Mouse (Mus musculus): Measurements from ENCODE around the gene Myo1c. TPM values are rescaled to one million over a fixed set of nuclear protein-coding genes. Genes with fewer than 3 reads are reported as not detected.

Gene Myo1c
- polyA plus RNA-seq, 1 experiment from 2014 or later, result 5.7 TPM

GRCm38 (mm10) chr11:75621426-75621825 lies 28.9 kb upstream of the Myo1c start:
- ATAC-seq, result no peak
- no peaks in the 10 kb centered on the region for H3K27me3 ChIP-seq (replicated peaks; ENCODE audit: control insufficient read depth, insufficient read depth, low read length)
- WGBS, result 86% methylated on average over 2 of the region's 2 CpGs
- peaks cover 73% of the 10 kb centered on the region for H3K36me3 ChIP-seq (ENCODE audit: control insufficient read depth, insufficient read depth, low read length)
- no peak for DNase-seq (ENCODE audit: low spot score)
- H3K9me3 ChIP-seq (replicated peaks; ENCODE audit: control insufficient read depth, low read length), result no peaks in the 10 kb centered on the region
- H3K4me3 ChIP-seq (ENCODE audit: low read depth, low read length), result no peak overlapping the region
- H3K4me1 ChIP-seq (ENCODE audit: control insufficient read depth, insufficient read depth, low read length), result no peaks in the 10 kb centered on the region
- no peak overlapping the region for H3K4me2 ChIP-seq (ENCODE audit: low read length)
- no peak overlapping the region for H3K9ac ChIP-seq (ENCODE audit: low read length)
- no peak overlapping the region for H3K27ac ChIP-seq (ENCODE audit: low read depth, low read length)

DNA sequence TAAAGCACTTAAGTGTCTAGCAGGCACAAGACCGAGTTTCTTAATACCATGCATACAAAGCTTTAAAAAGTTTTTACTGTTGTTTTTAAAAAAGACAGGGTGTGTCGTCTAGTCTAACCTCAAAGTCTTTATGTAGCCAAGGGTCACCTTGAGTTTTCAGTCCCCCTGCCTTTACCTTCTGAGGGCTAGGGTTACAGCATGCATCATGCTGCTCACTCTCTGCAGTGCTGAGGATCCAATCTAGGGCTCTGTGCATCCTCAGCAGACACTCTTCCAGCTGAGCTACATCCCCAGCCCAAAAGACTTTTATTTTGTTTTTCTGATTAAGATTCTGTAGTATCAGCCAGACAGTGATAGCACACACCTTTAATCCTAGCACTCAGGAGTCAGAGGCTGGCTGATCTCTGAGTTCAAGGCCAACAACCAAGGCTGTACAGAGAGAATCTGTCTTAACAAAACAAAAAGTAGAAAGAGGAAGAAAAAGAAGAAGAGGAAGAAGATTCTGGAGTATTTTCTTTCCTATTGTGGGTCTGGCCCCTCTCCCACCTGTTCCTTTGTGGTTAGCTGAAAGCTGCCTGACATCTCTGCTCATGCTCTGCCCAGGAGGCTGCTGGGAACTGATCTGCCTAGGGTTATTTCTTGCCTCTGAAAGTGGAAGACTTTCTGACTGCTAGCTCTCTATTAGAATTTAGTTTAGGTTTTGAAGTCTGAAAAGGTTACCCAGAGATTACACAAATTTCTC lies 27.5 kb upstream of the Myo1c start:
- Histone ChIP-seq H3K36me3 (ENCODE audit: control insufficient read depth, insufficient read depth, low read length) (peaks cover 79% of the 10 kb centered on the region), H3K9me3 (replicated peaks; ENCODE audit: control insufficient read depth, low read length) (no peaks in the 10 kb centered on the region)
- WGBS, result 89% methylated on average over 2 of the region's 2 CpGs

GRCm38 (mm10) chr11:75624102-75624554 lies 26.2 kb upstream of the Myo1c start:
- Histone ChIP-seq H3K9ac (ENCODE audit: low read length) (no peak overlapping the region), H3K27ac (ENCODE audit: low read depth, low read length) (no peak overlapping the region), H3K9me3 (replicated peaks; ENCODE audit: control insufficient read depth, low read length) (no peaks in the 10 kb centered on the region), H3K4me2 (ENCODE audit: low read length) (no peak overlapping the region), H3K4me1 (ENCODE audit: control insufficient read depth, insufficient read depth, low read length) (no peaks in the 10 kb centered on the region), H3K27me3 (replicated peaks; ENCODE audit: control insufficient read depth, insufficient read depth, low read length) (no peaks in the 10 kb centered on the region), H3K4me3 (ENCODE audit: low read depth, low read length) (no peak overlapping the region), H3K36me3 (ENCODE audit: control insufficient read depth, insufficient read depth, low read length) (peaks cover 75% of the 10 kb centered on the region)
- ATAC-seq, result no peak
- 78% methylated on average over 2 of the region's 2 CpGs for WGBS
- DNase-seq (ENCODE audit: low spot score), result peak; percentile 8

More for the DNA sequence above, 27.5 kb upstream of the Myo1c start:
- DNase-seq (ENCODE audit: low spot score) (no peak), ATAC-seq (no peak)
- Histone ChIP-seq H3K4me2 (ENCODE audit: low read length) (no peak overlapping the region), H3K27ac (ENCODE audit: low read depth, low read length) (no peak overlapping the region), H3K9ac (ENCODE audit: low read length) (no peak overlapping the region), H3K4me3 (ENCODE audit: low read depth, low read length) (no peak overlapping the region), H3K4me1 (ENCODE audit: control insufficient read depth, insufficient read depth, low read length) (no peaks in the 10 kb centered on the region), H3K27me3 (replicated peaks; ENCODE audit: control insufficient read depth, insufficient read depth, low read length) (no peaks in the 10 kb centered on the region)

GRCm38 (mm10) chr11:75625820-75626219 lies 24.5 kb upstream of the Myo1c start:
- Histone ChIP-seq H3K4me2 (ENCODE audit: low read length) (no peak overlapping the region), H3K36me3 (ENCODE audit: control insufficient read depth, insufficient read depth, low read length) (peaks cover 58% of the 10 kb centered on the region), H3K4me1 (ENCODE audit: control insufficient read depth, insufficient read depth, low read length) (peaks cover 4% of the 10 kb centered on the region; the same call in 1 of the 2 replicates), H3K4me3 (ENCODE audit: low read depth, low read length) (no peak overlapping the region), H3K9me3 (replicated peaks; ENCODE audit: control insufficient read depth, low read length) (no peaks in the 10 kb centered on the region), H3K27me3 (replicated peaks; ENCODE audit: control insufficient read depth, insufficient read depth, low read length) (no peaks in the 10 kb centered on the region), H3K27ac (ENCODE audit: low read depth, low read length) (no peak overlapping the region), H3K9ac (ENCODE audit: low read length) (no peak overlapping the region)
- ATAC-seq (no peak), DNase-seq (ENCODE audit: low spot score) (peak; percentile 16)
- 90% methylated on average over 4 of the region's 4 CpGs for WGBS

DNA sequence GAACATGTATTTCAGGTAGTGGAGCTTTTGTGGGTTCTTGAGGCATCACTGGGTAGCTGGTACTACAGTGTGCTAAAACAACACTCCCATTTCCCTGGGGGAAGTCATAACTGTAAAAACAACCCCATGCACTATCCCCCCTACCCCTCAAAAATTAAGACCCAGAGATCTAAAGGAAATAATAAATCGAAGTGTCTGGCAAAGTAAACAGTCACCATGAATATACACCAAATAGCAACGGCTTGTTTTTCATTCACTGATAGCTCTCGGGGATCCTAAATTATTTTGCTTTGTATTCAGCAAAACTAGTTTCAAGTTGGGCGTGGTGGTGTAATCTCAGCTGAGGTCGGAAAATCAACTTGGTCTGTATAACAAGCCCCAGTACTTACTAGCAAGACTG lies 20.2 kb upstream of the Myo1c start:
- Histone ChIP-seq H3K4me3 (ENCODE audit: low read depth, low read length) (peak overlapping the region; percentile 73), H3K4me2 (ENCODE audit: low read length) (peak overlapping the region; percentile 87), H3K4me1 (ENCODE audit: control insufficient read depth, insufficient read depth, low read length) (peaks cover 10% of the 10 kb centered on the region; the same call in 1 of the 2 replicates), H3K9me3 (replicated peaks; ENCODE audit: control insufficient read depth, low read length) (no peaks in the 10 kb centered on the region), H3K27me3 (replicated peaks; ENCODE audit: control insufficient read depth, insufficient read depth, low read length) (no peaks in the 10 kb centered on the region), H3K27ac (ENCODE audit: low read depth, low read length) (peak overlapping the region; percentile 72; the same call in 1 of the 2 replicates), H3K36me3 (ENCODE audit: control insufficient read depth, insufficient read depth, low read length) (peaks cover 39% of the 10 kb centered on the region), H3K9ac (ENCODE audit: low read length) (peak overlapping the region; percentile 80)
- WGBS, result 18% methylated on average over 5 of the region's 5 CpGs
- ATAC-seq, result no peak
- no peak for DNase-seq (ENCODE audit: low spot score)

DNA sequence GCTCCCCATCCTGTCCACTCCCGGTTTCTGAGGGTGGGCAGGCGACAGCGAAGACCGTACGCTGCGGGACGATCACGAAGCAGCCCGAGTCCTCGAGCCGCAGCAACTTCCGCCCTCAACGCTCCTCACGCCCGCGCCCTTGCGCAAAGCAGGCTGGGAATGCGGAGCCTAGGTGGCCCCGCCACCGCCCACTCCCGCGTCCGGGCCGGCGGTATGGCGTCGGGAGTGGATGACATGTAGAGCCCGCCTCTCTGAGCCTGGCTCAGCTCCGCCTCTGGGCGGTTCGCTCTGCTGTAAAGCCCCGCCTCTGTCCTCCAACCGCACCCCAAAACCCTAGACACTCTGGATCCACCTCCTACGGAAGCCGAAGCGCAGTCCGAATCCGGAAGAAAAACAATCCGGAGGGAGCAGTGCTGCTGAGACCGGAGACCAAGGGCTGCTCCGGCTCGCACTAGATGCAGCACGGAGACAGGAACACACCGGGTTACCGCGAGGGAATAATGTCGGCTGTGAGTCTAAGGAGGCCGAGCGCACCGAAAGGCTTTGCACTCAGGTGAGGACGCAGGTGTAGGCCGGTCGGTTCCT lies 19.6 kb upstream of the Myo1c start, which contains the start of gene Inpp5k:
Inpp5k (plus strand) TSS at position 344 of the 585 bp plus-strand sequence.
- WGBS, result under 1% methylated on average over 53 of the region's 53 CpGs
- Histone ChIP-seq H3K27me3 (replicated peaks; ENCODE audit: control insufficient read depth, insufficient read depth, low read length) (no peaks in the 10 kb centered on the region), H3K4me1 (ENCODE audit: control insufficient read depth, insufficient read depth, low read length) (peaks cover 10% of the 10 kb centered on the region; the same call in 1 of the 2 replicates), H3K36me3 (ENCODE audit: control insufficient read depth, insufficient read depth, low read length) (peaks cover 36% of the 10 kb centered on the region), H3K9ac (ENCODE audit: low read length) (peak within 1 kb of the TSS; percentile 80), H3K9me3 (replicated peaks; ENCODE audit: control insufficient read depth, low read length) (no peaks in the 10 kb centered on the region), H3K4me3 (ENCODE audit: low read depth, low read length) (peak within 1 kb of the TSS; percentile 73), H3K27ac (ENCODE audit: low read depth, low read length) (peak within 1 kb of the TSS; percentile 72), H3K4me2 (ENCODE audit: low read length) (peak within 1 kb of the TSS; percentile 87)
- DNase-seq (ENCODE audit: low spot score), result peak; percentile 99
- ATAC-seq, result peak; percentile 100

DNA sequence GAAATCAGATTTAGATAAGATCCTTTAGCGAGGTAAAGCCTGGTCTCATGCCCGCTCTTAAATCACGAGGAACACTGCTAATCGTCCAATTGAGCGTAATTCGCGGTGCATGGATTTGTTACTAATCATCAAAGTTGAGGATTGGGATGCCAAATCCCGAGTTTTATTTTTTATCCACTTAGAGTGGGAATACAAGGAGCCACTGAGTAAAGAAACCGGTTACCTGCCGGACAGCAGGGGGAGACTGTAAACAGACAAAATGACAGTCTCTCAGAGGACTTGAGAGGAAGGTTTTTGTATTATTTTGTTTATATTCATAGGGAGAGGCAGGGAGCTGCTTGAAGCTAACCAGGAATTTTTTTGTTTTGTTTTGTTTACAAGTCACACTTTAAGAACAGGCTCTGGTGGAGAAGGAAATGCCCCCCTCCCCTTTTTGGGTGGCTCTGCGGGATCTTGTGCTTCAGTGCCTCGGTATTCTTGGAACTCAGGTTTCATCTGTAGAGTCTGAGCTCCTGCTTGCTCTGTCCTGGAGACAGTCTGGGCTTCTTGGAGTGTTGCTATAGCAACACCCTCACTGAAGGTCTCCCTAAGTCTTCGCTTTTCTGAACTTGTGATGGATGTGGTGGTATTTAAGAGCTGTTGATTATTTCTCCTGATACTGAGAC lies 18.6 kb upstream of the Myo1c start:
- 14% methylated on average over 13 of the region's 13 CpGs for WGBS
- H3K36me3 ChIP-seq (ENCODE audit: control insufficient read depth, insufficient read depth, low read length), result peaks cover 28% of the 10 kb centered on the region
- no peaks in the 10 kb centered on the region for H3K9me3 ChIP-seq (replicated peaks; ENCODE audit: control insufficient read depth, low read length)
- H3K27me3 ChIP-seq (replicated peaks; ENCODE audit: control insufficient read depth, insufficient read depth, low read length), result no peaks in the 10 kb centered on the region
- H3K4me2 ChIP-seq (ENCODE audit: low read length), result peak overlapping the region; percentile 87
- peak; percentile 33 for DNase-seq (ENCODE audit: low spot score)
- peaks cover 10% of the 10 kb centered on the region; the same call in 1 of the 2 replicates for H3K4me1 ChIP-seq (ENCODE audit: control insufficient read depth, insufficient read depth, low read length)
- H3K9ac ChIP-seq (ENCODE audit: low read length), result peak overlapping the region; percentile 80
- H3K27ac ChIP-seq (ENCODE audit: low read depth, low read length), result no peak overlapping the region
- peak overlapping the region; percentile 73 for H3K4me3 ChIP-seq (ENCODE audit: low read depth, low read length)
- no peak for ATAC-seq

GRCm38 (mm10) chr11:75632921-75633320 lies 17.4 kb upstream of the Myo1c start:
- ATAC-seq (no peak), DNase-seq (ENCODE audit: low spot score) (no peak)
- peaks cover 10% of the 10 kb centered on the region; the same call in 1 of the 2 replicates for H3K4me1 ChIP-seq (ENCODE audit: control insufficient read depth, insufficient read depth, low read length)
- no peaks in the 10 kb centered on the region for H3K27me3 ChIP-seq (replicated peaks; ENCODE audit: control insufficient read depth, insufficient read depth, low read length)
- H3K27ac ChIP-seq (ENCODE audit: low read depth, low read length), result no peak overlapping the region
- H3K36me3 ChIP-seq (ENCODE audit: control insufficient read depth, insufficient read depth, low read length), result peaks cover 33% of the 10 kb centered on the region
- no peak overlapping the region for H3K9ac ChIP-seq (ENCODE audit: low read length)
- no peak overlapping the region for H3K4me2 ChIP-seq (ENCODE audit: low read length)
- H3K4me3 ChIP-seq (ENCODE audit: low read depth, low read length), result no peak overlapping the region
- 95% methylated on average over 5 of the region's 5 CpGs for WGBS
- H3K9me3 ChIP-seq (replicated peaks; ENCODE audit: control insufficient read depth, low read length), result no peaks in the 10 kb centered on the region
